Mouse (Mus musculus): ENCODE results near the gene Gm49336. TPM values are rescaled to one million over a fixed set of nuclear protein-coding genes. Genes with fewer than 3 reads are reported as not detected.

Gene Gm49336
- total RNA-seq, 1 experiment, result 29.6 TPM

GRCm38 (mm10) chr14:60257101-60257500, 5.8 kb upstream of the Gm49336 start:
- TF ChIP-seq ZNF384 (IDR thresholded peaks at IDR 0.05; ENCODE audit: low read depth, low read length) (no peak), HCFC1 (IDR thresholded peaks at IDR 0.05; ENCODE audit: borderline replicate concordance, insufficient read depth, low read length) (no peak), ZC3H11A (IDR thresholded peaks at IDR 0.05; ENCODE audit: borderline replicate concordance, low read depth, low read length) (no peak)
- Histone ChIP-seq H3K4me1 (ENCODE audit: control insufficient read depth in 2 of 2, insufficient read depth in 2 of 2, low read length in 2 of 2, poor library complexity in 1 of 2) (peaks cover 0 to 3% of the 10 kb centered on the region in 2 experiments; a peak in 1 of 4 replicates), H3K9me3 (ENCODE audit: control insufficient read depth, insufficient read depth, low read depth, low read length) (no peaks in the 10 kb centered on the region), H3K9ac (ENCODE audit: insufficient read depth, low read depth, low read length, poor library complexity, severe bottlenecking) (no peak overlapping the region), H3K36me3 (ENCODE audit: control insufficient read depth, insufficient read depth, low read length, poor library complexity, severe bottlenecking) (no peaks in the 10 kb centered on the region), H3K4me3 (ENCODE audit: insufficient read depth in 1 of 2, low read depth in 1 of 2, low read length in 2 of 2, poor library complexity in 1 of 2, severe bottlenecking in 1 of 2) (no peak overlapping the region), H3K27ac (ENCODE audit: insufficient read depth, low read depth, low read length, poor library complexity, severe bottlenecking) (no peak overlapping the region)
- DNase-seq (ENCODE audit: low read depth, low spot score), result no peak
- in situ Hi-C loops (cut with MboI; ENCODE audit: low sequenced_read_pairs in 2 of 2, unreplicated experiment in 2 of 2), result no loop called here

- Histone ChIP-seq H3K9ac (ENCODE audit: insufficient read depth, low read depth, low read length, poor library complexity, severe bottlenecking) (no peak overlapping the region), H3K4me3 (ENCODE audit: insufficient read depth in 1 of 2, low read depth in 1 of 2, low read length in 2 of 2, poor library complexity in 1 of 2, severe bottlenecking in 1 of 2) (no peak overlapping the region), H3K4me1 (ENCODE audit: control insufficient read depth in 2 of 2, insufficient read depth in 2 of 2, low read length in 2 of 2, poor library complexity in 1 of 2) (peaks cover 0 to 3% of the 10 kb centered on the region in 2 experiments; a peak in 1 of 4 replicates), H3K36me3 (ENCODE audit: control insufficient read depth, insufficient read depth, low read length, poor library complexity, severe bottlenecking) (no peaks in the 10 kb centered on the region), H3K9me3 (ENCODE audit: control insufficient read depth, insufficient read depth, low read depth, low read length) (no peaks in the 10 kb centered on the region), H3K27ac (ENCODE audit: insufficient read depth, low read depth, low read length, poor library complexity, severe bottlenecking) (no peak overlapping the region)
- in situ Hi-C loops (cut with MboI; ENCODE audit: low sequenced_read_pairs in 2 of 2, unreplicated experiment in 2 of 2), result no loop called here
- TF ChIP-seq HCFC1 (IDR thresholded peaks at IDR 0.05; ENCODE audit: borderline replicate concordance, insufficient read depth, low read length), result no peak
- TF ChIP-seq ZC3H11A (IDR thresholded peaks at IDR 0.05; ENCODE audit: borderline replicate concordance, low read depth, low read length), result no peak
- no peak for TF ChIP-seq CHD2 (IDR thresholded peaks at IDR 0.05; ENCODE audit: low read depth, low read length)
- TF ChIP-seq MAFK (IDR thresholded peaks at IDR 0.05; ENCODE audit: insufficient read depth, low read depth, low read length), result no peak
- TF ChIP-seq ZNF384 (IDR thresholded peaks at IDR 0.05; ENCODE audit: low read depth, low read length), result no peak
- no peak for DNase-seq (ENCODE audit: low read depth, low spot score)
These were observed 5.0 kb upstream of the Gm49336 start for GRCm38 (mm10) chr14:60256356-60256755.

- Histone ChIP-seq H3K4me1 (ENCODE audit: control insufficient read depth in 2 of 2, insufficient read depth in 2 of 2, low read length in 2 of 2, poor library complexity in 1 of 2) (peaks cover 0 to 3% of the 10 kb centered on the region in 2 experiments; a peak in 1 of 4 replicates), H3K27ac (ENCODE audit: insufficient read depth, low read depth, low read length, poor library complexity, severe bottlenecking) (no peak overlapping the region), H3K4me3 (ENCODE audit: insufficient read depth in 1 of 2, low read depth in 1 of 2, low read length in 2 of 2, poor library complexity in 1 of 2, severe bottlenecking in 1 of 2) (no peak overlapping the region), H3K36me3 (ENCODE audit: control insufficient read depth, insufficient read depth, low read length, poor library complexity, severe bottlenecking) (no peaks in the 10 kb centered on the region), H3K9me3 (ENCODE audit: control insufficient read depth, insufficient read depth, low read depth, low read length) (no peaks in the 10 kb centered on the region), H3K9ac (ENCODE audit: insufficient read depth, low read depth, low read length, poor library complexity, severe bottlenecking) (no peak overlapping the region)
- in situ Hi-C loops (cut with MboI; ENCODE audit: low sequenced_read_pairs in 2 of 2, unreplicated experiment in 2 of 2), result no loop called here
- no peak for DNase-seq (ENCODE audit: low read depth, low spot score)
- TF ChIP-seq ZNF384 (IDR thresholded peaks at IDR 0.05; ENCODE audit: low read depth, low read length) (no peak), HCFC1 (IDR thresholded peaks at IDR 0.05; ENCODE audit: borderline replicate concordance, insufficient read depth, low read length) (no peak)
These were observed 3.5 kb upstream of the Gm49336 start for GRCm38 (mm10) chr14:60254774-60255173.

- in situ Hi-C loops (cut with MboI; ENCODE audit: low sequenced_read_pairs in 2 of 2, unreplicated experiment in 2 of 2), result no loop called here
- no peak overlapping the region for H3K9ac ChIP-seq (ENCODE audit: insufficient read depth, low read depth, low read length, poor library complexity, severe bottlenecking)
- DNase-seq (ENCODE audit: low read depth, low spot score), result no peak
These were observed 2.2 kb upstream of the Gm49336 start for GRCm38 (mm10) chr14:60253466-60253865.

More at GRCm38 (mm10) chr14:60253466-60253865, 2.2 kb upstream of the Gm49336 start:
- no peaks in the 10 kb centered on the region for H3K9me3 ChIP-seq (ENCODE audit: control insufficient read depth, insufficient read depth, low read depth, low read length)
- no peak overlapping the region for H3K4me3 ChIP-seq (ENCODE audit: insufficient read depth in 1 of 2, low read depth in 1 of 2, low read length in 2 of 2, poor library complexity in 1 of 2, severe bottlenecking in 1 of 2)
- H3K27ac ChIP-seq (ENCODE audit: insufficient read depth, low read depth, low read length, poor library complexity, severe bottlenecking), result no peak overlapping the region
- H3K36me3 ChIP-seq (ENCODE audit: control insufficient read depth, insufficient read depth, low read length, poor library complexity, severe bottlenecking), result no peaks in the 10 kb centered on the region
- TF ChIP-seq MAFK (IDR thresholded peaks at IDR 0.05; ENCODE audit: insufficient read depth, low read depth, low read length) (no peak), HCFC1 (IDR thresholded peaks at IDR 0.05; ENCODE audit: borderline replicate concordance, insufficient read depth, low read length) (no peak), CHD2 (IDR thresholded peaks at IDR 0.05; ENCODE audit: low read depth, low read length) (no peak), ZNF384 (IDR thresholded peaks at IDR 0.05; ENCODE audit: low read depth, low read length) (no peak), ZC3H11A (IDR thresholded peaks at IDR 0.05; ENCODE audit: borderline replicate concordance, low read depth, low read length) (no peak)
- peaks cover 0 to 3% of the 10 kb centered on the region in 2 experiments; a peak in 1 of 4 replicates for H3K4me1 ChIP-seq (ENCODE audit: control insufficient read depth in 2 of 2, insufficient read depth in 2 of 2, low read length in 2 of 2, poor library complexity in 1 of 2)

Measured in ES-E14 (cell line).